Mouse (Mus musculus) small intestine, adult 2 months (tissue): ENCODE measurements around the gene Isca1. TPM values are rescaled to one million over a fixed set of nuclear protein-coding genes. Genes with fewer than 3 reads are reported as not detected.
"Not testable (repeated sequence)": the region's sequence is repeated elsewhere in the genome, so short reads cannot be mapped to it uniquely, and the experiment has no call there.

ENCODE experiments used
- H3K27ac ChIP-seq: fragments of 200-500 bp; 2 replicates; pipeline ENCODE4 v1.5.1; 2012; ENCODE audit warnings: low read depth, low read length, control low read depth, inconsistent platforms; ENCODE audit not compliant: insufficient read depth
- H3K27me3 ChIP-seq: fragments of 200-500 bp; 2 replicates; pipeline ENCODE4 v1.6.1; 2012; ENCODE audit warnings: mild to moderate bottlenecking, moderate library complexity, low read length, inconsistent platforms; ENCODE audit not compliant: control insufficient read depth, insufficient read depth
- H3K36me3 ChIP-seq: fragments of 200-500 bp; 2 replicates; pipeline ENCODE4 v1.6.1; 2012; ENCODE audit warnings: mild to moderate bottlenecking, low read length, control low read depth, inconsistent platforms; ENCODE audit not compliant: control insufficient read depth, insufficient read depth
- H3K4me1 ChIP-seq: fragments of 200-500 bp; 2 replicates; pipeline ENCODE4 v1.6.1; 2012; ENCODE audit warnings: low read length, inconsistent platforms, mixed read lengths; ENCODE audit not compliant: control insufficient read depth, insufficient read depth, insufficient read length
- H3K4me3 ChIP-seq: fragments of 200-500 bp; 2 replicates; pipeline ENCODE4 v1.5.1; 2012; ENCODE audit warnings: low read depth, mild to moderate bottlenecking, control low read depth, inconsistent platforms, low read length, moderate library complexity
- CTCF ChIP-seq: fragments of 200-500 bp; IDR thresholded peaks from 2 replicates; pipeline ENCODE4 v1.5.1; 2012; ENCODE audit warnings: low read depth, mild to moderate bottlenecking, control low read depth, inconsistent platforms, low read length, moderate library complexity, mixed read lengths; ENCODE audit not compliant: insufficient replicate concordance, insufficient read length; ENCODE audit errors: extremely low read depth
- POLR2A ChIP-seq: fragments of 200-500 bp; IDR thresholded peaks from 2 replicates; pipeline ENCODE4 v1.6.1; 2012; ENCODE audit warnings: low read depth, mild to moderate bottlenecking, control low read depth, inconsistent platforms, low read length, moderate library complexity
- WGBS: fragments of 180-500 bp; shearing (Covaris S2); methylation state at CpG from one replicate; pipeline ENCODE4 v1.1.7; 2018; 5-methylcytosine and 5-hydroxymethylcytosine counted together
- polyA plus RNA-seq: library from polyadenylated mRNA; depleted of rRNA; stranded (reverse); fragments of >200 nt; gene quantifications from 2 replicates; pipeline ENCODE4 v1.2.3, GENCODE M21; 2012

Isca1 gene
- polyA plus RNA-seq, 1 experiment: 40.1 TPM

GRCm38 (mm10) chr13:59796466-59796848, 26.8 kb upstream of the Isca1 start:
- H3K4me3 ChIP-seq: no peak overlapping the region
- peaks cover 76% of the 10 kb centered on the region for H3K36me3 ChIP-seq
- H3K27ac ChIP-seq: no peak overlapping the region
- TF ChIP-seq CTCF (no peak), POLR2A (no peak)
- no peaks in the 10 kb centered on the region for H3K4me1 ChIP-seq
- H3K27me3 ChIP-seq: no peaks in the 10 kb centered on the region
- 93% methylated on average over 9 of the region's 9 CpGs for WGBS

DNA sequence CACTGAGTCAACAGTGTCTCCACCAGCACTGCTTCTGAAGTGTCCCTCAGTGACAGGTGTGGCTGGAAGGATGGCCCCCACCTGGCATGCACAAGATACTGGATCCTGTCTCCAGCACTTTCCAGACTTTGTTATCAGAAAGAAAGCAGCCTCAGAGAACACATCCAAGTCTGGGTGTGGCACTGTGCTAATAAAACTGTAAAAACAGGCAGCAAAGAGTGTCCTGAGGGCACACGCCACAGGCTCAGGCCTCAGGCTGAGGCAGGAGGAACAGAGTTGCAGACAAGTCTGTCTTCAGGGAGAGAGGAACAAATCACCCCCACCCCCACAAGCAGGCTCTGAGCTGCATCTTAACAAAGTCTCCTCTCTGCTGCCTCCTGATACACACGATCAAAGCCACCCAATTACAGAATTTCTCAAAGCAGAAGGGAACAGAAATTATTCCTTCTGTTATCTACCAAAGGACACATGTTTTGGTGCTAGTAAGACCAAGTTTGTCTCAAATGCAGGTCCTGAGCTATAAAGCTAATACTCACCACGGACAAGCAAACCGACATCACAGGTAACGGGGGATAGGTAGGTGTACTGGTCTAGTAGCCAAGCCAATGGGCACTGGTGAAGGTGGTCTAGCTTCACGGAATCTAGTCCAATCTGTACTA, 26.3 kb upstream of the Isca1 start:
- WGBS: 76% methylated on average over 6 of the region's 6 CpGs
- Histone ChIP-seq H3K27me3 (no peaks in the 10 kb centered on the region), H3K4me1 (no peaks in the 10 kb centered on the region), H3K36me3 (peaks cover 77% of the 10 kb centered on the region), H3K4me3 (no peak overlapping the region), H3K27ac (no peak overlapping the region)
- TF ChIP-seq CTCF: no peak
- TF ChIP-seq POLR2A: no peak

- TF ChIP-seq POLR2A (no peak), CTCF (no peak)
- H3K36me3 ChIP-seq: peaks cover 78% of the 10 kb centered on the region
- no peak overlapping the region for H3K4me3 ChIP-seq
- no peaks in the 10 kb centered on the region for H3K4me1 ChIP-seq
- no peak overlapping the region for H3K27ac ChIP-seq
- 94% methylated on average over 1 of the region's 1 CpGs for WGBS
- H3K27me3 ChIP-seq: no peaks in the 10 kb centered on the region
These were observed 25.2 kb upstream of the Isca1 start for GRCm38 (mm10) chr13:59794786-59795185.

DNA sequence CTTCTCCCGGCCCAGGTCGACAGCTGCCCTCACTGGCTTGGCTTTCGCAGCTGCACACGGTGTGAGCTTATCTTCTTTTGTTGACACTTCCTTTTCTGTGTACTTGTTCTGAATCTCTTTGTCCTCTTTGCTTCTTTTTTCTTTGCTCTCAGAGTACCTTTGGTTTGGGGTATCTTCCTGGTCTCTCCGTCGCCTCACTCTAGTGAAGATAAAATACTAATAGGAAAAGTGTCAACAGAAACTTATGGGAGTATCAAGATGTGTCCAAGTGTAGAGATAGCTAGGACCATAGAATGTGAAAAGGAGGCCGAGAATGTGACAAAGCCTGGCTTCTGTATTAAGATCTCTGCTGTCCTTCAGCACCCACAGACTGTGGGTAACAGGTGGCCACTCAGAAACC, 12.5 kb upstream of the Isca1 start, which contains the start of gene Gm49354:
Gene Gm49354 (minus strand): TSS at position 101 of the 400 bp plus-strand sequence.
- Histone ChIP-seq H3K4me3 (no peak within 1 kb of the TSS), H3K36me3 (peaks cover 86% of the 10 kb centered on the region), H3K27ac (no peak within 1 kb of the TSS), H3K27me3 (no peaks in the 10 kb centered on the region), H3K4me1 (no peaks in the 10 kb centered on the region)
- TF ChIP-seq CTCF: no peak
- TF ChIP-seq POLR2A: no peak
- WGBS: 81% methylated on average over 7 of the region's 7 CpGs

GRCm38 (mm10) chr13:59779744-59780264, 10.2 kb upstream of the Isca1 start:
- H3K36me3 ChIP-seq: peaks cover 85% of the 10 kb centered on the region
- H3K27me3 ChIP-seq, H3K4me1 ChIP-seq, H3K27ac ChIP-seq, H3K4me3 ChIP-seq: not testable (repeated sequence)
- 98% methylated on average over 1 of the region's 1 CpGs for WGBS

DNA sequence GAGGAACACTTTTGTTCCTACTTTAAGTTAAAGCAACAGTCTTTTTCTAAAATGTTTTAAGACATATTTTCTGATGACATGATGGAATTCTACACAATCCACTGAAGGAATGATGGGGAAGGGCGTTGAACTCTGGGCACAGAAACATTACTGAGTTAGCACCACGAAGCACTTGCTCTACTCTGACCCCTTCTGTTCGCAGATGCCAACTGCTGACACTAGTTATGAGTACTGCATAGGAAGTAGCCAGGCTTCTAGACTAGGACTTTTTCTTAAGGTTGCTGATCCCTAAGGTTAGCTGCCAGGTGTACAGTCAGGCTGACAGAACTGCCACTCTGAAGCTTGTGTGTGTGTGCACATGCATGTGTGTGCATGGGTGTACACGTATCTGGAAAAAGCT, 9.6 kb upstream of the Isca1 start:
- WGBS: 75% methylated on average over 4 of the region's 4 CpGs
- TF ChIP-seq POLR2A (no peak), CTCF (no peak)
- peaks cover 82% of the 10 kb centered on the region for H3K36me3 ChIP-seq

DNA sequence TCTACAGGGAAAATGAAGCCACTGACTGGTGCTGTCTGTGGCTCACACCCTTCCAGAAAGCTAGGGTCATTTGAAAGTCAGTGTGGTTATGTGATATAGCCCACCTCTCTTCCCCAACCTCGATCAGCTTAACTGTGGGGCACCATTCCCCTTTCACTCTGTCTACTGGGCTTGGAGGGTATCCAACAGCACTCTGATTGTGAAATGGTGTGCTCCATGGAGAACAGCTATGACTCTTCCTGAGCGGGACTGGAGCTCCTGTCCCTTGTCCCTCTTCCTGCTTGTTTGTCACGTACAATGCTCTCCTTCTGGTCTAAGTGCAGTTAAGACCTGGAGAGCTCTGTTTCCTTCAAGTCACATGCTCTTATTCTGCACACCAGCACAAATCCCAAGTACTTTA, 5.6 kb upstream of the Isca1 start:
- no peak overlapping the region for H3K27ac ChIP-seq
- H3K27me3 ChIP-seq: no peaks in the 10 kb centered on the region
- peaks cover 60% of the 10 kb centered on the region for H3K36me3 ChIP-seq
- 75% methylated on average over 3 of the region's 3 CpGs for WGBS
- peaks cover 7% of the 10 kb centered on the region; the same call in 1 of the 2 replicates for H3K4me1 ChIP-seq
- no peak for TF ChIP-seq POLR2A
- TF ChIP-seq CTCF: no peak
- no peak overlapping the region for H3K4me3 ChIP-seq

More for the DNA sequence above, 9.6 kb upstream of the Isca1 start:
- Histone ChIP-seq H3K27ac (no peak overlapping the region), H3K4me3 (no peak overlapping the region), H3K27me3 (no peaks in the 10 kb centered on the region), H3K4me1 (no peaks in the 10 kb centered on the region)
